Mouse (Mus musculus) cerebellum, adult 11 months (tissue): ENCODE measurements at regions not wholly inside any gene's neighbourhood (a gene's known extent, or its start where the extent isn't known, plus 50 kb on each side); places are given as distances from the start of the nearest gene placed in this dataset.
A peak's percentile ranks its signal among the peaks of the same experiment; 100 is the strongest.

Experiments used
- DNase-seq: peaks from one replicate; pipeline ENCODE4 v3.0.0; 2022

DNA sequence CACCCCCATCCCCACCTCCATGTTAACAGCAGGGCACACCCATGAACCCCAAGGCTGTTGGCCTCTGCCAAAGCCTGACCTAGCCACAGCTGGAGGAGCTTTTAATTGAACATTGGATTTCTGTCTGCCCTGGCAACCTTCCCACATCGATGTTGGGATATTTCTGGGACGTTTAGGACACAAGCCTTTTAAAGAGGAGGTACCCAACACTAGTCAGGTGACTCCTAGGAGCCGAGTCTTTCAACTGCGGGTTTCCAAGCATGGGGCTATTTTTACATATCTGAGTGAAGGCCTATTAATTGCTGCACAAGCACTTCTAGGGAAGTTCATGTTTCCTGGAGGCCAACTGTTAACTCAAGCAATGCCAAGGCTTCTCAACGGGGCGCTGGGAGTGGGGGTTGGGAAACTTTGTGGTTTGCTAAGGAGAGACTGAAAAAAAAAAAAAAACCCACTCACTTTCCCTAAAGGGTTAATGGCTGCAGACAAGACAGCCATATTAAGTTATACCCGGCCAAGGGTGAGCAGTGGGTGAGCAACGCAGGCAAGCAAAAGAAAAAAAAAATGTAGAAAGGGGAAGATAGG lies 213.3 kb downstream of the Bcl2l11 start:
- DNase-seq = no peak

DNA sequence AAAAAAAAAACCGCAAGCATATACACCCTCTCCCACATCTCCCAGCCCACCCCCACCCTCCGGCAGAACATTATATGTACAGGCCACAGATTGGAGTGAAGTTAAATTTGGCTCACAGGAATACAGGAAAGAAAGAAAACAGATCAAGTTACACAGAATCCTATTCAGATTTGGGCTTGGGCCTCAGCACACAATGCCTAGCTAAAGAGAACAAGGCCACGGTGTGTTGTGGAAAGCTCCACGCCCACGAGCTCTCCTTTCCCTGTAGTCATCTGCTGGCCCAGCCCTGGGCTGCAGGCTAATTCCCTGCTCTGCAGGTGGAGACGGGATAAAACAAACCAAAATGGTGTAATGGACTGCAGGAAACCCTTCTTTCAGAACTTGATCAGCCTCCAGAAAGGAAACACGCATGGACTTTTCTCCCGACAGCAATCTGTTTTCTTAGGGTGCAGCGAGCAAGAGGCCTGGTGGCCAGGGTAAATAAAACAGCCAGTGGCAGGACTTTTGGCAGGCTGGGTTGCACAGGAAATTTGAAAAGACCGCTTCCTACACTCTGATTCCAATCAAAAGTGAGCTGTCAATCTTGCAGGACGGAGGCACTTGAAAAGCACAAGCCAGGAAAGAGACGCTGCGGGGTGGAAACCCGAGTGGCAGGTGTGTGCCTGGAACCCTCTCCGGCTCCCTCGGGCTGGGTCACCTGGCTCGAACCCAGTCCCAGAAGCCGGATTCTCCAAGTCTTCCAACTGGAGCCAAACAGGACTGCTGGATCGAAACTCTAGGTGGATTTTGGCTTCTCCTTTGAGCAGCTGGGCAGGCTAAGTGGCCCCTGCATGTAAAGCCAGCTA lies 214.0 kb downstream of the Bcl2l11 start:
- DNase-seq = no peak

GRCm38 (mm10) chr2:128340631-128341240 lies 214.9 kb downstream of the Bcl2l11 start:
- no peak for DNase-seq

DNA sequence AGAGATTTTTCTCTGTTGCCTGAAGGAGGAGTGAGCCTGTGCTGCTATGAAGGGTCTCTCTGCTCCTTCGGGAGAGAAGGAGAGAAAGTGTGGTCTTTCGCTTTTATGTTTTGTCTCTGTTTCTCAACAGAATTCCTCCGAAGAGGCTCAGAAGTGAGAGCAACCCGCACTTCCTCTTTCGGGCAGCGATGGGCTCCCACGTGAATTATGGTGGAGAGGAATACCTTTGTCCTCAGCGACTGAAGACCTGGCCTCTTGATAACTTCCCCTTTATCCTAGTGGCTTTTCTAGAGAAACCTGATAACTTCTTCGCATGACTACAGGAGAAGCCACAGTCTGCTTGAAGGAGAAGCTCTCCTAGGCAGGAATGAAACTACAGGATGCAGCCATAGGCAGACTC lies 216.4 kb downstream of the Bcl2l11 start:
- DNase-seq = no peak

GRCm38 (mm10) chr2:128345557-128345956 lies 219.7 kb downstream of the Bcl2l11 start:
- no peak for DNase-seq

DNA sequence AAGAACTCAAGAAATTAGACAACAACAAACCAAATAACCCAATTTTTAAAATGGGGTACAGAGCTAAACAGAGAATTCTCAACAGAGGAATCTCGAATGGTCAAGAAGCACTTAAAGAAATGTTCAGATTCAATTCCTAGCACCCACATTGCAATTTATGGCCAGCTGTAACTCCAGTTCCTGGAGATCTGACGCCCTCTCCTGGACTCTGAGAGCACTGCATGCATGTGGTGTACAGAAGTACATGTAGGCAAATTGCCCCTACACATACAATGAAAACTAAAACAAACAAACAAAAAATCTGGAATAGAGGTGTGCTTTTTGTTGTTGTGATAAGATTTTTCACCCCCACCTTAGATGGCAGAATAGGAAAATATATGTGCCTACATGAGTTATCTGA lies 222.7 kb downstream of the Bcl2l11 start:
- no peak for DNase-seq

DNA sequence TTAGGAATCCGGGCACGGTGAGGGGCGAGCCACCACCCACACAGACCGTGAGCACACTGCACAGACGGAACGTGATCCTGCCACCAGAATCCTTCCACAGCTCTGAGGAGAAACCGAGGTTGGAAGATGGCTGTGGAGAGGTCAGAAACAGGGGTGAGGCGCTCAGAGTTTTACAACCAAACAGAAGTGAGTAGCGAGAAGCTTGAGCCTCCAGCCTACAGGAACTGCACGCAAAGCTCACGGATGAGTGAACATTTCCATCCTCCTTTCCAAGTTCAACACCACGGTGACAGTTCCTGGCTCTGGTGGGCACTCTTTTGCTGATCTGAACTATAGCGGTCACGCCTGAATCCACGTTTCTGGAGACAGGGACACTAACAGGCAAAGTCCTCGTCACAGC lies 225.6 kb downstream of the Bcl2l11 start:
- no peak for DNase-seq

GRCm38 (mm10) chr2:128352533-128352932 lies 226.7 kb downstream of the Bcl2l11 start:
- DNase-seq = no peak

DNA sequence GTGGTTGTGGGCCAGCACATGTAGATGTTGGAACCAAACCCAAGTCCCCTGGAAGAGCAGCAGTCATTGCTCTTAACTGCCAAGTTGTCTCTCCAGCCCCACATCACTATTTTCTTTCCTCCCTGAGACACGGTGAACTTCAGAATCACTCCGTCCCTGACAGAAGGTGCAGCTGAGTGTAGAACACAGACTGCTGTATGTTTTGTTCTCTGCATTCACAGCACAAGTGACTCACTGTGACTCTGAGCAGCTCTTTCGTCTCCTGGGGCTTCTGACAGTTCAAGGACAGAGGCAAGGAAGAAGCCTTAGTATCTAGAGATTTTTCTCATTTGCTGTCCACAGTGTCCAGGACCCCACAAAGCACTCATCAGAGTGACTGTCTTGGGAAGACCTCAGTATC lies 227.6 kb downstream of the Bcl2l11 start:
- DNase-seq = no peak

DNA sequence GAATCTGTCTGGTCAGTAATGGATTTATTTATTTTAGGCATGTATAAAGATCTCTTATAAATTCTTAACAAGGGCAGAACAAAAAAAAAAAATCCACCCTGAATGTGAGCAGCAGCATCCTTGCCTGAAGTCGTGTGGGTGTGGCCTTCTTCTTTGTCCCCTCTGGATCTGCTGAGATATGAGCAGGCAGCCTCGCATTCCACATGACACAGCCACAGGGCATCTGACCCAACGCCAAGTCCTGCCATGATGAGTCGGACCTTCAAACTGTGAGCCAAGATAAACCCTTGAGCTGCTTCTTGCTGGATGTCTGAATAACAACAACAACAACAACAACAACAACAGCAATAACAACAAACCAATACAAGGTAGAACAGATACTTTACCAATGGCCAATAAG lies 230.5 kb downstream of the Bcl2l11 start:
- DNase-seq = no peak

- DNase-seq = no peak
Observed at GRCm38 (mm10) chr2:128359106-128359505, 231.9 kb upstream of the Spdye4c start.

- no peak for DNase-seq
Observed at GRCm38 (mm10) chr2:128360517-128360916, 230.5 kb upstream of the Spdye4c start.

- DNase-seq = peak; percentile 63
Observed at GRCm38 (mm10) chr2:128361436-128361835, 229.6 kb upstream of the Spdye4c start.

DNA sequence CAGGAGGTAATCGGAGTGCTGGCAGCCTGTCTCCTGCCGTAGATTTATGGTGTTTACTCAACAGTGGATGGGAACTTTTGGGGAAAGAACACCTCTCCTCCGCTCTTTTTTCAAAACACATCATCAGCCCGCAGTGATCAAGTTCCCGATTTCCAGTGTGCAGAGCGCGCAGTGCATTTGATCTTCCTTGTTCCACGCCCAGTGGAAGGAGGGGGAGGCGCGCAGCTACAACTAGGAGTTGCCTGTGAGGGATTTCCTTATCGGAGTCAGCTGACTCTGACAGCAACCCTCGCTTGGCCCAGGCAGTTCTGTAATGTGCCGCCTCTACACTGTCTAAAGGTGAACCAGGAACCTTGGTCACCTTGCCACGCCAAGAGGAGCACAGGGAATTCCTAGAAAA lies 226.8 kb upstream of the Spdye4c start:
- DNase-seq = no peak

- DNase-seq = no peak
Observed at GRCm38 (mm10) chr2:128365004-128365403, 226.0 kb upstream of the Spdye4c start.

GRCm38 (mm10) chr2:128365775-128366174 lies 225.2 kb upstream of the Spdye4c start:
- no peak for DNase-seq

GRCm38 (mm10) chr2:128367266-128368150 lies 223.5 kb upstream of the Spdye4c start:
- DNase-seq = peak; percentile 14

DNA sequence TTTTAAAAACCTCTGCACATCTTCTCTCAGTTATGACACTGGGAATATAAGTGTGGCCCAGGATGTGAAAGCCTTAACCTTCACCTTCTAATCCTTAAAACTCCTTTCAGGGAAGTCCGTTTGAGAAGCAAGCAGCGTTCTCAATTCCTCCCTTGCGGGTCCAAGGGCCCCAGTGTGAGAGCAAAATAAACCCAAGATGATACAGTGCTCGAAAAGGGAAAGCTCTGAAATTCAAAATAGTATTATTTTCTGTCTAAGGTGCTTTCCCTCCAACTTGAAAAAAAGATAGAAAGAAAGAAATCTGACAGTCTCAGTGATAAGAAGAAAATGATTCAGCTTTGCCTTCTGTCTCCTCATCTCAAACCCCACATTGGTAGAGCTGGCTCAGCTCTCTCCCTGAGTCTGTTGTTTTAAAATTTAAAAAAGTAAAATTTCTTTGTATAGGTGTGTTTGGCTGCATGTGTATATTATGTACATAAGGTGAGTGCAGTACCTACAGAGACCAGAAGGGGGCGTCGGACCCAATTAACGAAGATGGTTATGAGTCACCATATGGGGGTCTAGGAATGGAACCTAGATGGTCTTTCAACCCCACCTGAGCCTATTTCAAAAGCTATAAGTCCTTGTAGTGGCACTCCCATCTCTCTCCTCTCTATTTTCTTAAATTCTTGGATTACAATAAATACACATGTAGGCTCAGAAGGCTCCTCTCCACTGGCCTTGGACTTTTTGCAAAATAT lies 222.3 kb upstream of the Spdye4c start:
- DNase-seq = no peak

GRCm38 (mm10) chr2:128370821-128371220 lies 220.2 kb upstream of the Spdye4c start:
- no peak for DNase-seq

DNA sequence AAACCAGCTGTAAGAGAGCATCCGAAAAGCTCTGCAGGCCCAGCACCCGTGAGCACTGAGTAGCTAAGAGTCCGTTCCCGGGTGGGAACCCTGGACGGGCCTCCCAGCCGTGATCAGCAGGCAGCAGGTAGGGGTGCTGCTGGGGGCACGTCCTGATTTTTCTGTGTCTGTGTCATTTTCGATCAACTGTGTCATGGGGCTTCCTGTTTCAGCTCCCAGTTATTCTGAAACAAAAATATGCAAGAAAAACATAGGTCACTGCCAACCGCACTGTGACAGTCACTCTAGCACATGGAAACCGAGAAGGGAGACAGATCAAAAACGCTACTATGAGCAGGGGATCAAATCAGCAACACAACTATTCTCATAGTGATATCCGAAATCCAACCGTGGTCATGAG lies 218.8 kb upstream of the Spdye4c start:
- DNase-seq = no peak

DNA sequence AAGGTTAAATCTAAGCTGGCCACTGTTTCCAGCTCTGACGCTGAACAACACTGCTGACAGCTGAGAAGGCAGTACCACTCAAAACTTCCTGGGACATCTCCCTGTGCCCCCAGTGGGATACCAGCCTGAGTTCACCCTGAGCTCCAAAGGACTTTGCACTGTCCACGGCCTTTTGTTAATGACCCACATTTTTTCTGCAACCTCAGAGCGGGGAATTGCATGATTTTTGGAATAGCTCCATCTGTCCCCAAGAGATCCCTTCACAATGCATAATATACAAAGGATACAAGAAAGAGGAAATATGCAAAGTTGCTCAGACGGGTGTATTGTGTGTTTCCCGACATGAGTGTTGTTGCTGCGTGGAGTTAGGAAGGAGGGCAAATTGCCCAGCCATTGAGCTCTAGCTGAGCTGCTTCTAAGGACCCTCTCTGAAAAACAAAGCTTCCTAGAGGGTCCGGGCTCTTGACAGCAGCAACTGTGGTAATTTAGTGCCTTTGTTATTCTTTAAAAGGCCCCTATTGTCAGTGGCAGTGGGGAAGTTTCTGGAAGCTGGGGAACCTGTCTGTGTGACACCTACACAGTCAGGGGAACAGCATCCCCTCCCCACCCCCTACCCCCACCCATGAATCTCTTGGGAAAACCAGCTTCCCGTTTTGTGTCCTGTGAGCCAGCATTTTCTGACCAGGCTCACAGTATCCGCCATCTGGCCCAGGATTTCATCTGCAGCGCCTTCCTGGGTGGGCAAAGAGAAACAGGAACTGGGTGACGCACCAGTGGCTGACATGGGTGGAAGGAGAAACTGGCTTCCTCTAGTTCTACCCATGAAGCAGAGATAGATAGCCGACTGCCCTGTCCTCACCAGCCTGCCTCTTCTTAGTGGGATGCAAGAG lies 217.4 kb upstream of the Spdye4c start:
- DNase-seq = no peak

GRCm38 (mm10) chr2:128374253-128374566 lies 216.8 kb upstream of the Spdye4c start:
- no peak for DNase-seq
